Mouse (Mus musculus): ENCODE data around the gene Atp8b2. TPM values are rescaled to one million over a fixed set of nuclear protein-coding genes. Genes with fewer than 3 reads are reported as not detected.

Atp8b2 gene
- polyA plus RNA-seq, 1 experiment from 2014 or later: 15.4 TPM

- Histone ChIP-seq H3K4me1 (replicated peaks; ENCODE audit: control insufficient read depth, insufficient read depth, low read length) (peaks cover under 1% of the 10 kb centered on the region; the same call in 1 of the 2 replicates), H3K36me3 (ENCODE audit: control insufficient read depth, insufficient read depth, low read length) (no peaks in the 10 kb centered on the region), H3K9me3 (ENCODE audit: control insufficient read depth, low read length) (no peaks in the 10 kb centered on the region), H3K27me3 (ENCODE audit: control insufficient read depth, insufficient read depth, low read length) (peaks cover 14% of the 10 kb centered on the region), H3K4me3 (ENCODE audit: low read depth, low read length) (no peak overlapping the region), H3K27ac (ENCODE audit: low read depth, low read length) (no peak overlapping the region), H3K9ac (ENCODE audit: low read length) (no peak overlapping the region), H3K4me2 (ENCODE audit: low read depth, low read length, severe bottlenecking) (no peak overlapping the region)
- WGBS: 63% methylated on average over 3 of the region's 3 CpGs
- DNase-seq (ENCODE audit: low spot score) (no peak), ATAC-seq (replicated peaks; ENCODE audit: low FRiP score) (no peak)
These were observed 45.9 kb downstream of the Atp8b2 start for GRCm38 (mm10) chr3:89917408-89917807.

GRCm38 (mm10) chr3:89916622-89917021 is 46.7 kb downstream of the Atp8b2 start:
- 88% methylated on average over 1 of the region's 1 CpGs for WGBS
- H3K4me3 ChIP-seq (ENCODE audit: low read depth, low read length): no peak overlapping the region

GRCm38 (mm10) chr3:89914700-89915099 is 48.6 kb downstream of the Atp8b2 start:
- H3K9ac ChIP-seq (ENCODE audit: low read length): no peak overlapping the region
- H3K27ac ChIP-seq (ENCODE audit: low read depth, low read length): no peak overlapping the region
- H3K4me2 ChIP-seq (ENCODE audit: low read depth, low read length, severe bottlenecking): no peak overlapping the region
- 80% methylated on average over 4 of the region's 4 CpGs for WGBS
- H3K4me1 ChIP-seq (replicated peaks; ENCODE audit: control insufficient read depth, insufficient read depth, low read length): peaks cover 2% of the 10 kb centered on the region; the same call in 1 of the 2 replicates
- ATAC-seq (replicated peaks; ENCODE audit: low FRiP score): no peak
- no peak overlapping the region for H3K4me3 ChIP-seq (ENCODE audit: low read depth, low read length)
- no peaks in the 10 kb centered on the region for H3K9me3 ChIP-seq (ENCODE audit: control insufficient read depth, low read length)
- H3K36me3 ChIP-seq (ENCODE audit: control insufficient read depth, insufficient read depth, low read length): no peaks in the 10 kb centered on the region
- peaks cover 22% of the 10 kb centered on the region for H3K27me3 ChIP-seq (ENCODE audit: control insufficient read depth, insufficient read depth, low read length)
- DNase-seq (ENCODE audit: low spot score): no peak

More at GRCm38 (mm10) chr3:89916622-89917021, 46.7 kb downstream of the Atp8b2 start:
- Histone ChIP-seq H3K9ac (ENCODE audit: low read length) (no peak overlapping the region), H3K4me1 (replicated peaks; ENCODE audit: control insufficient read depth, insufficient read depth, low read length) (peaks cover 2% of the 10 kb centered on the region; the same call in 1 of the 2 replicates), H3K27ac (ENCODE audit: low read depth, low read length) (no peak overlapping the region), H3K36me3 (ENCODE audit: control insufficient read depth, insufficient read depth, low read length) (no peaks in the 10 kb centered on the region), H3K4me2 (ENCODE audit: low read depth, low read length, severe bottlenecking) (no peak overlapping the region), H3K9me3 (ENCODE audit: control insufficient read depth, low read length) (no peaks in the 10 kb centered on the region), H3K27me3 (ENCODE audit: control insufficient read depth, insufficient read depth, low read length) (peaks cover 19% of the 10 kb centered on the region)
- DNase-seq (ENCODE audit: low spot score) (no peak), ATAC-seq (replicated peaks; ENCODE audit: low FRiP score) (no peak)

GRCm38 (mm10) chr3:89912543-89913391 is 50.5 kb downstream of the Atp8b2 start, which contains the start of gene Il6ra:
TSS of gene Il6ra (minus strand) at chr3:89913196.
- peak; percentile 78 for DNase-seq (ENCODE audit: low spot score)
- Histone ChIP-seq H3K36me3 (ENCODE audit: control insufficient read depth, insufficient read depth, low read length) (no peaks in the 10 kb centered on the region), H3K27me3 (ENCODE audit: control insufficient read depth, insufficient read depth, low read length) (peaks cover 22% of the 10 kb centered on the region), H3K27ac (ENCODE audit: low read depth, low read length) (no peak within 1 kb of the TSS), H3K4me1 (replicated peaks; ENCODE audit: control insufficient read depth, insufficient read depth, low read length) (peaks cover 2% of the 10 kb centered on the region; the same call in 1 of the 2 replicates), H3K4me3 (ENCODE audit: low read depth, low read length) (peak within 1 kb of the TSS; percentile 43), H3K9ac (ENCODE audit: low read length) (peak within 1 kb of the TSS; percentile 52), H3K4me2 (ENCODE audit: low read depth, low read length, severe bottlenecking) (peak within 1 kb of the TSS; percentile 97), H3K9me3 (ENCODE audit: control insufficient read depth, low read length) (no peaks in the 10 kb centered on the region)
- WGBS: 2% methylated on average over 75 of the region's 75 CpGs
- ATAC-seq (replicated peaks; ENCODE audit: low FRiP score): peak; percentile 80

- Histone ChIP-seq H3K36me3 (ENCODE audit: control insufficient read depth, insufficient read depth, low read length) (no peaks in the 10 kb centered on the region), H3K9ac (ENCODE audit: low read length) (no peak overlapping the region), H3K27me3 (ENCODE audit: control insufficient read depth, insufficient read depth, low read length) (peaks cover 22% of the 10 kb centered on the region), H3K4me2 (ENCODE audit: low read depth, low read length, severe bottlenecking) (no peak overlapping the region), H3K27ac (ENCODE audit: low read depth, low read length) (no peak overlapping the region), H3K9me3 (ENCODE audit: control insufficient read depth, low read length) (no peaks in the 10 kb centered on the region), H3K4me3 (ENCODE audit: low read depth, low read length) (no peak overlapping the region), H3K4me1 (replicated peaks; ENCODE audit: control insufficient read depth, insufficient read depth, low read length) (peaks cover 2% of the 10 kb centered on the region; the same call in 1 of the 2 replicates)
- ATAC-seq (replicated peaks; ENCODE audit: low FRiP score): no peak
- WGBS: 30% methylated on average over 6 of the region's 6 CpGs
- DNase-seq (ENCODE audit: low spot score): no peak
These were observed 51.2 kb downstream of the Atp8b2 start for GRCm38 (mm10) chr3:89912108-89912542.

- Histone ChIP-seq H3K4me2 (ENCODE audit: low read depth, low read length, severe bottlenecking) (no peak overlapping the region), H3K4me1 (replicated peaks; ENCODE audit: control insufficient read depth, insufficient read depth, low read length) (peaks cover 2% of the 10 kb centered on the region; the same call in 1 of the 2 replicates), H3K27me3 (ENCODE audit: control insufficient read depth, insufficient read depth, low read length) (peaks cover 22% of the 10 kb centered on the region), H3K36me3 (ENCODE audit: control insufficient read depth, insufficient read depth, low read length) (no peaks in the 10 kb centered on the region), H3K27ac (ENCODE audit: low read depth, low read length) (no peak overlapping the region), H3K4me3 (ENCODE audit: low read depth, low read length) (no peak overlapping the region), H3K9ac (ENCODE audit: low read length) (no peak overlapping the region), H3K9me3 (ENCODE audit: control insufficient read depth, low read length) (no peaks in the 10 kb centered on the region)
- 81% methylated on average over 3 of the region's 3 CpGs for WGBS
- DNase-seq (ENCODE audit: low spot score) (no peak), ATAC-seq (replicated peaks; ENCODE audit: low FRiP score) (no peak)
These were observed 52.1 kb downstream of the Atp8b2 start for GRCm38 (mm10) chr3:89911207-89911606.

GRCm38 (mm10) chr3:89909703-89910542 is 53.4 kb downstream of the Atp8b2 start:
- no peaks in the 10 kb centered on the region for H3K9me3 ChIP-seq (ENCODE audit: control insufficient read depth, low read length)
- no peak overlapping the region for H3K9ac ChIP-seq (ENCODE audit: low read length)
- 67% methylated on average over 5 of the region's 5 CpGs for WGBS
- no peak overlapping the region for H3K27ac ChIP-seq (ENCODE audit: low read depth, low read length)
- ATAC-seq (replicated peaks; ENCODE audit: low FRiP score): no peak
- no peak for DNase-seq (ENCODE audit: low spot score)
- H3K27me3 ChIP-seq (ENCODE audit: control insufficient read depth, insufficient read depth, low read length): peaks cover 22% of the 10 kb centered on the region
- peaks cover 2% of the 10 kb centered on the region; the same call in 1 of the 2 replicates for H3K4me1 ChIP-seq (replicated peaks; ENCODE audit: control insufficient read depth, insufficient read depth, low read length)
- H3K4me3 ChIP-seq (ENCODE audit: low read depth, low read length): no peak overlapping the region
- no peak overlapping the region for H3K4me2 ChIP-seq (ENCODE audit: low read depth, low read length, severe bottlenecking)
- H3K36me3 ChIP-seq (ENCODE audit: control insufficient read depth, insufficient read depth, low read length): no peaks in the 10 kb centered on the region

GRCm38 (mm10) chr3:89908836-89909235 is 54.5 kb downstream of the Atp8b2 start:
- no peak for ATAC-seq (replicated peaks; ENCODE audit: low FRiP score)
- peaks cover 2% of the 10 kb centered on the region; the same call in 1 of the 2 replicates for H3K4me1 ChIP-seq (replicated peaks; ENCODE audit: control insufficient read depth, insufficient read depth, low read length)
- no peak overlapping the region for H3K4me3 ChIP-seq (ENCODE audit: low read depth, low read length)
- WGBS: 88% methylated on average over 6 of the region's 6 CpGs
- no peaks in the 10 kb centered on the region for H3K9me3 ChIP-seq (ENCODE audit: control insufficient read depth, low read length)
- no peaks in the 10 kb centered on the region for H3K36me3 ChIP-seq (ENCODE audit: control insufficient read depth, insufficient read depth, low read length)
- no peak overlapping the region for H3K4me2 ChIP-seq (ENCODE audit: low read depth, low read length, severe bottlenecking)
- DNase-seq (ENCODE audit: low spot score): no peak
- H3K9ac ChIP-seq (ENCODE audit: low read length): no peak overlapping the region
- no peak overlapping the region for H3K27ac ChIP-seq (ENCODE audit: low read depth, low read length)
- peaks cover 19% of the 10 kb centered on the region for H3K27me3 ChIP-seq (ENCODE audit: control insufficient read depth, insufficient read depth, low read length)

All from forebrain, embryonic 11.5 days (tissue).